Comparison of ENCODE assay signal across 33 mouse cellular contexts in genomic region chr2:154735416-154735815, GRCm38 (mm10). TPM values are rescaled to one million over a fixed set of nuclear protein-coding genes. Genes with fewer than 3 reads are reported as not detected.
DNase-seq lines count a peak whose midpoint lies in the region; ATAC-seq lines count a peak whose summit lies in the region.
"Had no signal": no experiment of that assay in that cellular context is flagged by ENCODE, and none has a peak within 500 bp of the region (broad histone marks: within the 10 kb centered on the region; RNA-seq: fewer than 3 reads in every experiment).

No protein-coding gene starts in this region.

- peak; percentile 72 for ATAC-seq in kidney, embryonic 16.5 days (ENCODE audit: low FRiP score, low TSS enrichment)
- peak; percentile 43; the same call in 1 of the 2 replicates for ATAC-seq in neural tube, embryonic 13.5 days (ENCODE audit: low read depth)
- ATAC-seq in neural tube, embryonic 15.5 days (ENCODE audit: low FRiP score) = no peak
- no peak for ATAC-seq in limb, embryonic 13.5 days (ENCODE audit: low FRiP score, low read depth)
- ATAC-seq: activated CD4-positive, CD25-positive, alpha-beta regulatory T cell, adult 4 months; forebrain, postnatal 0 days had no signal

- no peak overlapping the region for H3K4me3 ChIP-seq in kidney, embryonic 16.5 days (ENCODE audit: low read length)
- no peak overlapping the region for H3K4me3 ChIP-seq in neural tube, embryonic 13.5 days
- no peak overlapping the region for H3K4me3 ChIP-seq in neural tube, embryonic 15.5 days (replicated peaks)
- peak overlapping the region; percentile 16; the same call in 1 of the 2 replicates for H3K4me3 ChIP-seq in limb, embryonic 13.5 days
- H3K4me3 ChIP-seq: embryonic facial prominence, embryonic 12.5 days; embryonic facial prominence, embryonic 15.5 days; gastrocnemius, adult 2 months; hindbrain, embryonic 12.5 days had no signal

- no peak overlapping the region for H3K9ac ChIP-seq in kidney, embryonic 16.5 days (replicated peaks; ENCODE audit: low read length)
- H3K9ac ChIP-seq in neural tube, embryonic 13.5 days = no peak overlapping the region
- no peak overlapping the region for H3K9ac ChIP-seq in neural tube, embryonic 15.5 days (replicated peaks)
- H3K9ac ChIP-seq in limb, embryonic 13.5 days = no peak overlapping the region
- H3K9ac ChIP-seq: embryonic facial prominence, embryonic 12.5 days; embryonic facial prominence, embryonic 15.5 days; forebrain, postnatal 0 days; hindbrain, embryonic 12.5 days had no signal

- no peak overlapping the region for H3K27ac ChIP-seq in kidney, embryonic 16.5 days (ENCODE audit: low read length)
- no peak overlapping the region for H3K27ac ChIP-seq in neural tube, embryonic 13.5 days (replicated peaks)
- no peak overlapping the region for H3K27ac ChIP-seq in neural tube, embryonic 15.5 days (replicated peaks)
- H3K27ac ChIP-seq in limb, embryonic 13.5 days = no peak overlapping the region
- H3K27ac ChIP-seq: embryonic facial prominence, embryonic 12.5 days; embryonic facial prominence, embryonic 15.5 days; gastrocnemius, adult 2 months; hindbrain, embryonic 12.5 days had no signal

- H3K9me3 ChIP-seq in kidney, embryonic 16.5 days (ENCODE audit: low read length) = no peaks in the 10 kb centered on the region
- no peaks in the 10 kb centered on the region for H3K9me3 ChIP-seq in neural tube, embryonic 13.5 days
- no peaks in the 10 kb centered on the region for H3K9me3 ChIP-seq in neural tube, embryonic 15.5 days (replicated peaks)
- no peaks in the 10 kb centered on the region for H3K9me3 ChIP-seq in limb, embryonic 13.5 days
- H3K9me3 ChIP-seq: embryonic facial prominence, embryonic 12.5 days; embryonic facial prominence, embryonic 15.5 days; hindbrain, embryonic 12.5 days had no signal

- H3K4me1 ChIP-seq in kidney, embryonic 16.5 days (ENCODE audit: insufficient read depth, low read length) = peaks cover 28% of the 10 kb centered on the region
- peaks cover 12% of the 10 kb centered on the region for H3K4me1 ChIP-seq in neural tube, embryonic 13.5 days (replicated peaks)
- peaks cover 14% of the 10 kb centered on the region for H3K4me1 ChIP-seq in neural tube, embryonic 15.5 days
- H3K4me1 ChIP-seq in limb, embryonic 13.5 days = peaks cover 52% of the 10 kb centered on the region

- DNase-seq in adrenal gland, adult 2 months = peak; percentile 53
- DNase-seq in adrenal gland, postnatal 25 days = no peak
- no peak for DNase-seq in kidney, adult 18-20 months
- DNase-seq: adrenal gland, postnatal 10 days; cerebellum, adult 11 months; cerebellum, adult 2 months; cerebellum, adult 9-11 months; cerebellum, postnatal 25 days; forebrain, postnatal 0 days; gastrocnemius, adult 2 months; gastrocnemius, postnatal 14 days; heart, adult 11 months had no signal

- 6% methylated on average over 7 of the region's 7 CpGs for WGBS in kidney, embryonic 16.5 days
- WGBS in neural tube, embryonic 13.5 days = 35% methylated on average over 7 of the region's 7 CpGs
- WGBS in neural tube, embryonic 15.5 days = 37% methylated on average over 7 of the region's 7 CpGs
- WGBS in limb, embryonic 13.5 days = 29% methylated on average over 7 of the region's 7 CpGs

- no peaks in the 10 kb centered on the region for H3K27me3 ChIP-seq in kidney, embryonic 16.5 days (ENCODE audit: insufficient read depth, low read length)
- H3K27me3 ChIP-seq in neural tube, embryonic 13.5 days = no peaks in the 10 kb centered on the region
- H3K27me3 ChIP-seq in neural tube, embryonic 15.5 days (replicated peaks) = no peaks in the 10 kb centered on the region
- H3K27me3 ChIP-seq in limb, embryonic 13.5 days = no peaks in the 10 kb centered on the region
- H3K27me3 ChIP-seq: embryonic facial prominence, embryonic 12.5 days; embryonic facial prominence, embryonic 15.5 days; hindbrain, embryonic 12.5 days had no signal

- H3K36me3 ChIP-seq in kidney, embryonic 16.5 days (ENCODE audit: insufficient read depth, low read length) = no peaks in the 10 kb centered on the region
- H3K36me3 ChIP-seq in neural tube, embryonic 13.5 days = no peaks in the 10 kb centered on the region
- H3K36me3 ChIP-seq in neural tube, embryonic 15.5 days = no peaks in the 10 kb centered on the region
- H3K36me3 ChIP-seq in limb, embryonic 13.5 days = no peaks in the 10 kb centered on the region
- H3K36me3 ChIP-seq: embryonic facial prominence, embryonic 12.5 days; embryonic facial prominence, embryonic 15.5 days; hindbrain, embryonic 12.5 days had no signal

- H3K4me2 ChIP-seq in kidney, embryonic 16.5 days (replicated peaks; ENCODE audit: low read depth, low read length) = no peak overlapping the region
- H3K4me2 ChIP-seq in neural tube, embryonic 13.5 days = no peak overlapping the region
- no peak overlapping the region for H3K4me2 ChIP-seq in neural tube, embryonic 15.5 days
- H3K4me2 ChIP-seq in limb, embryonic 13.5 days (replicated peaks) = peak overlapping the region; percentile 43
- H3K4me2 ChIP-seq: embryonic facial prominence, embryonic 12.5 days; embryonic facial prominence, embryonic 15.5 days; heart, embryonic 11.5 days; hindbrain, embryonic 12.5 days had no signal

RNA-seq across cellular contexts. Expression of gene Gm14214, which starts 34.4 kb away (rescaled TPM):
- total RNA-seq in adrenal gland, adult 2 months (2021) = not detected
- not detected in 2 replicates for polyA plus RNA-seq in adrenal gland, adult 2 months (2012; rRNA removed)
- not detected in 2 replicates for total RNA-seq in adrenal gland, postnatal 25 days (2021)
- polyA plus RNA-seq in kidney, embryonic 16.5 days (2015; fragmentation: Nextera tagmentation; extraction: Ambion mirVana) = not detected in 2 replicates
- polyA plus RNA-seq in neural tube, embryonic 13.5 days (2015; fragmentation: Nextera tagmentation; extraction: Ambion mirVana) = not detected in 2 replicates
- not detected in 2 replicates for polyA plus RNA-seq in neural tube, embryonic 15.5 days (2015; fragmentation: Nextera tagmentation; extraction: Ambion mirVana)
- not detected in 2 replicates for polyA plus RNA-seq in limb, embryonic 13.5 days (2015; fragmentation: Nextera tagmentation; extraction: Ambion mirVana)
- total RNA-seq: adrenal gland, postnatal 10 days; adrenal gland, postnatal 4 days; common myeloid progenitor, adult 5-6 weeks; ES-E14; forebrain, postnatal 0 days; gastrocnemius, adult 2 months; gastrocnemius, postnatal 14 days; gastrocnemius, postnatal 4 days; heart, adult 8-10 months; heart, postnatal 25 days; hematopoietic stem cell, adult 5-6 weeks had no signal
- polyA plus RNA-seq: cerebellum, adult 2 months; embryonic facial prominence, embryonic 12.5 days; embryonic facial prominence, embryonic 15.5 days; forebrain, embryonic 11.5 days; forebrain, embryonic 14.5 days; forebrain, postnatal 0 days; frontal cortex, adult 2 months; heart, embryonic 11.5 days; heart, embryonic 14.5 days; heart, postnatal 0 days; hindbrain, embryonic 12.5 days had no signal

RNA-seq across cellular contexts. Expression of gene Raly, which starts 55.5 kb away (rescaled TPM):
- 100 to 1,000 TPM; 193 to 201 TPM for total RNA-seq in adrenal gland, adult 2 months (2021)
- polyA plus RNA-seq in adrenal gland, adult 2 months (2012; rRNA removed) = 295 and 306 TPM in 2 replicates
- total RNA-seq in adrenal gland, postnatal 25 days (2021) = 196 and 201 TPM in 2 replicates
- 42.3 and 48.4 TPM in 2 replicates for polyA plus RNA-seq in kidney, embryonic 16.5 days (2015; fragmentation: Nextera tagmentation; extraction: Ambion mirVana)
- polyA plus RNA-seq in neural tube, embryonic 13.5 days (2015; fragmentation: Nextera tagmentation; extraction: Ambion mirVana) = 27.0 and 28.3 TPM in 2 replicates
- polyA plus RNA-seq in neural tube, embryonic 15.5 days (2015; fragmentation: Nextera tagmentation; extraction: Ambion mirVana) = 26.2 and 28.2 TPM in 2 replicates
- polyA plus RNA-seq in limb, embryonic 13.5 days (2015; fragmentation: Nextera tagmentation; extraction: Ambion mirVana) = 41.7 and 46.9 TPM in 2 replicates

RNA-seq across cellular contexts. Expression of gene a, which starts 55.8 kb away (rescaled TPM):
- total RNA-seq in adrenal gland, adult 2 months (2021) = not detected
- 0.58 TPM in 1 of 2 replicates, not detected in the other for polyA plus RNA-seq in adrenal gland, adult 2 months (2012; rRNA removed)
- total RNA-seq in adrenal gland, postnatal 25 days (2021) = not detected in 2 replicates
- 0.35 TPM in 1 of 2 replicates, not detected in the other for polyA plus RNA-seq in kidney, embryonic 16.5 days (2015; fragmentation: Nextera tagmentation; extraction: Ambion mirVana)
- 1.6 TPM in 1 of 2 replicates, not detected in the other for polyA plus RNA-seq in neural tube, embryonic 13.5 days (2015; fragmentation: Nextera tagmentation; extraction: Ambion mirVana)
- 0.33 and 0.93 TPM in 2 replicates for polyA plus RNA-seq in neural tube, embryonic 15.5 days (2015; fragmentation: Nextera tagmentation; extraction: Ambion mirVana)
- 10.9 and 12.0 TPM in 2 replicates for polyA plus RNA-seq in limb, embryonic 13.5 days (2015; fragmentation: Nextera tagmentation; extraction: Ambion mirVana)
- total RNA-seq: adrenal gland, postnatal 10 days; adrenal gland, postnatal 4 days; common myeloid progenitor, adult 5-6 weeks; gastrocnemius, adult 2 months; gastrocnemius, postnatal 14 days; gastrocnemius, postnatal 4 days; heart, adult 8-10 months; heart, postnatal 25 days; hematopoietic stem cell, adult 5-6 weeks had no signal
- polyA plus RNA-seq: activated CD4-positive, CD25-positive, alpha-beta regulatory T cell, adult 4 months; heart, embryonic 14.5 days; heart, postnatal 0 days had no signal

Comparison
In these comparisons a context has a peak if more than half of its experiments do, and no peak if none do; other contexts are left out.
1. ATAC-seq: peak in kidney, embryonic 16.5 days (single experiment) and neural tube, embryonic 13.5 days (single experiment); none in neural tube, embryonic 15.5 days (single experiment) and limb, embryonic 13.5 days (single experiment).